Mouse (Mus musculus) ES-Bruce4 (cell line): Measurements from ENCODE around the gene Hbq1b. TPM values are rescaled to one million over a fixed set of nuclear protein-coding genes. Genes with fewer than 3 reads are reported as not detected.
"Not testable (repeated sequence)": the region's sequence is repeated elsewhere in the genome, so short reads cannot be mapped to it uniquely, and the experiment has no call there.

ENCODE experiments used
- H3K27ac ChIP-seq: 2 replicates; pipeline ENCODE4 v1.5.1; 2012; ENCODE audit warnings: low read length, inconsistent platforms; ENCODE audit not compliant: insufficient read depth
- H3K27me3 ChIP-seq: 2 replicates; pipeline ENCODE4 v1.6.1; 2012; ENCODE audit warnings: mild to moderate bottlenecking, low read length, inconsistent platforms; ENCODE audit not compliant: control insufficient read depth, poor library complexity, insufficient read depth, severe bottlenecking
- H3K36me3 ChIP-seq: 2 replicates; pipeline ENCODE4 v1.6.1; 2012; ENCODE audit warnings: inconsistent platforms, mild to moderate bottlenecking, low read length, moderate library complexity; ENCODE audit not compliant: control insufficient read depth, poor library complexity, insufficient read depth, severe bottlenecking
- H3K4me1 ChIP-seq: one replicate; pipeline ENCODE4 v1.8.1; 2011; ENCODE audit warnings: low read length; ENCODE audit not compliant: control insufficient read depth, insufficient read depth
- H3K4me3 ChIP-seq: 2 replicates; pipeline ENCODE4 v1.5.1; 2011; ENCODE audit warnings: low read depth, mild to moderate bottlenecking, low read length
- H3K9ac ChIP-seq: 2 replicates; pipeline ENCODE4 v1.6.1; 2012; ENCODE audit warnings: low read depth, mild to moderate bottlenecking, inconsistent platforms; ENCODE audit not compliant: poor library complexity, severe bottlenecking
- H3K9me3 ChIP-seq: replicated peaks from 2 replicates; pipeline ENCODE4 v1.6.1; 2012; ENCODE audit warnings: mild to moderate bottlenecking, low read length, inconsistent platforms; ENCODE audit not compliant: control insufficient read depth, poor library complexity, insufficient read depth, severe bottlenecking
- CTCF ChIP-seq: IDR thresholded peaks from one replicate; pipeline ENCODE4 v1.8.1; 2011; ENCODE audit warnings: low read depth, low read length
- EP300 ChIP-seq: IDR thresholded peaks from 2 replicates; pipeline ENCODE4 v1.6.1; 2011; ENCODE audit warnings: low read depth, low read length; ENCODE audit not compliant: insufficient read depth
- POLR2A ChIP-seq: IDR thresholded peaks from one replicate; pipeline ENCODE4 v1.8.1; 2011; ENCODE audit warnings: low read length; ENCODE audit not compliant: insufficient read depth
- polyA plus RNA-seq: library from polyadenylated mRNA; stranded (reverse); fragments of >200 nt; gene quantifications from 2 replicates; pipeline ENCODE4 v1.2.4, GENCODE M21; 2011; ENCODE audit warnings: low read depth; ENCODE audit not compliant: missing spikeins, insufficient read depth, insufficient read length

The Hbq1b gene
- polyA plus RNA-seq, 1 experiment, result not detected

DNA sequence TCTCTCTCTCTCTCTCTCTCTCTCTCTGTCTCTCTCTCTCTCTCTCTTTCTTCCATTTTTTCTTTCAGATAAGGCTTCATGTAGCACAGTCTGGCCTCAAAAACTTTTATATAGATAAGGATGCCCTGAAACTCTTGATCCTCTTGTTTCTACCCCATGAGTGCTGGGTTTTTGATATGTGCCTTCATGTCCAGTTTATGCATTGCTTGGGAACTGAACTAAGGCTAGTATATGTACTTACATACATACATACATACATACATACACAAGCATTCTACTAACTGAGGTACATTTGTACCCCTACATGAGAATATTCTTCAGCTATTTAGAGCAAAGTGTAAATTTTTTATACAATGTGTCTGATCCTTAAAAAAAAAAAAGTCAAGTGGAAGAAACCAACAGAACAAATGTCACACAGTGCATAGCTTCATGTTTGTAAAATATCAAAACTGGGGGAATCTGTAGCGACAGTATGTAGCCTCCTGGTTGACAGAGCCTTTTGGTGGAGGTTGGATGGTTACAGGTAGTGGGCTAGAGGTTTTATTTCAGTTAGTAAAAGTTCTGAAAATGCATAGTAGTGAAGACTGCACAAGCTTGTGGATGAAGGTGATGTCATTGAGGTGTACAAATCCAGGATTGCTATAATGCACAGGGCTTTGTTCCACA is 11.2 kb downstream of the Hbq1b start:
- Histone ChIP-seq H3K9ac (no peak overlapping the region), H3K36me3 (no peaks in the 10 kb centered on the region), H3K4me3 (no peak overlapping the region), H3K4me1 (no peaks in the 10 kb centered on the region), H3K27ac (no peak overlapping the region), H3K27me3 (no peaks in the 10 kb centered on the region), H3K9me3 (no peaks in the 10 kb centered on the region)
- no peak for TF ChIP-seq CTCF
- TF ChIP-seq EP300, result no peak
- TF ChIP-seq POLR2A, result no peak

DNA sequence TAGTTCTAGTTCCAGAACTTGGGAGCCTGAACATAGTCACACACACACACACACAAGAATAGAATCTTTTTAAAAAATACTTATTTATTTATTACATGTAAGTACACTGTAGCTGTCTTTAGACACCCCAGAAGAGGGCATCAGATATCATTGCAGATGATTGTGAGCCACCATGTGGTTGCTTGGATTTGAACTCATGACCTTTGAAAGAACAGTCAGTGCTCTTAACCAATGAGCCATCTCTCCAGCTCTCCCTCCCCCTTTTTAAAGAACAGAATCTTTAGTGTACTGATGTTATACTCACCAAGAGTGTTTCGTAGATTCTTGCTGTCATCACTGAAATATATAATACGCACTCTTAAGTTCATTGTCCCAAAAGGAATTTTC is 11.8 kb downstream of the Hbq1b start:
- H3K9ac ChIP-seq, result no peak overlapping the region
- no peaks in the 10 kb centered on the region for H3K4me1 ChIP-seq
- H3K27ac ChIP-seq, result no peak overlapping the region
- TF ChIP-seq CTCF (no peak), EP300 (no peak), POLR2A (no peak)
- H3K4me3 ChIP-seq, result no peak overlapping the region
- H3K9me3 ChIP-seq, result no peaks in the 10 kb centered on the region
- H3K27me3 ChIP-seq, result no peaks in the 10 kb centered on the region
- no peaks in the 10 kb centered on the region for H3K36me3 ChIP-seq

DNA sequence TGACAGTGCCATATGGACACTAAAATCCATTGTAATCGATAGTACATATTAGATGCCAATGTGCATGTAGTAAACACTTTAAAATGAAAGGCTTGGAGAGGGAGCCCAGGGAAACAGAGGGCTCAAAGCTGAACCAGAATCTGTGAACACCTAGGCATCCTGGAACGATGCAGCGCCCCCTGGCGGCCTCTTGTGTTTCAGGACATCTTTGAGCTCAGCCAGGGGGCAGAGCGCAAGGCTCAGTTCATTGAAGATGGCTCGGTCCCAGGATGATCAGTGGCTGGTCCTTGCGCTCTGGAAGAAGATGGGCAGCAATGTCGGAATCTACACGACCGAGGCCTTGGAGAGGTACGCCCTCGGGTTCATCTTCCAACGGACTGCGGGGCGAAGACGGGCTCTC is 13.1 kb downstream of the Hbq1b start, which contains the start of gene Hbq1a:
Hbq1a (plus strand) TSS at position 205 of the 400 bp plus-strand sequence.
- not testable (repeated sequence) for H3K9ac ChIP-seq, H3K36me3 ChIP-seq, H3K27me3 ChIP-seq, H3K4me1 ChIP-seq, H3K27ac ChIP-seq, H3K9me3 ChIP-seq
- TF ChIP-seq CTCF, result peak; percentile 62
- H3K4me3 ChIP-seq, result peak within 1 kb of the TSS; percentile 63

DNA sequence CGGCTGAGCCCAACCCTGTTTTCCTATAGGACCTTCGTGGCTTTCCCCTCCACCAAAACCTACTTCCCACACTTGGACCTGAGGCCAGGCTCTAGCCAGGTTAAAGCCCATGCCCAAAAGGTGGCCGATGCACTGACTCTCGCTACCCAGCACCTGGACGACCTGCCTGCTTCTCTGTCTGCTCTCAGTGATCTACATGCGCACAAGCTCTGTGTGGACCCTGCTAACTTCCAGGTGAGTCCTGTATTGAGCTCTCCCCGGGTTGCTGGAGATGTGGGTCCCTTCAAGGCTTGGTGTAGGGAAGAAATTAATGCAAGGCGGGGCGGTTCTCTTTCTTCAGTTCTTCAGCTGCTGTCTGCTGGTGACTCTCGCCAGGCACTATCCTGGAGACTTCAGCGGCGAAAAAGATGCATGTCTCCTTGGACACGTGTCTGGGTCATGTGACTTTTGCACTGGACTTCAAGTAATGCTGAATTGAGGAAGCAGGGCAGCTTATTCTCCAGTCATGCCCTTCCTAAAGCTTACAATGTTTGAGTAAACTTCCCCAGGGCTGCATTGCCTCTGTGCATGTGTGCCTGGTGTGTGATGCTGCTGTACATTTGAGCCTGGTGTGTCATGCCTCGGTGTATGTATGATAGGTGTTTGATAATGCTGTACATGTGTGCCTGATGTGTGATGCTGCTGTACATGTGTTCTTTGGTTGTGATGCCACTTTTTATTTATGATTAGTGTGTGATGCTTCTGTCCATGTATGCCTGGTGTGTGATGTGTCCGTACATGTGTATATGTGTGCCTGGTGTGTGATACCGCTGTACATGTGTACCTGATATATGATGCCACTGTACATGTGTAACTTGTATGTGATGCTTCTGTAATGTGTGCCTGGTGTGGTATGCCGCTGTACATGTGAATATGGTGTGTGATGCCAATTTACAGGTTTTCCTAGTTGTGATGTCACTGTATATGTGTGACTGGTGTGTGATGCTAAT is 13.8 kb downstream of the Hbq1b start:
- Histone ChIP-seq H3K4me1 (no peaks in the 10 kb centered on the region), H3K4me3 (peak overlapping the region; percentile 63), H3K27ac (no peak overlapping the region), H3K9me3 (no peaks in the 10 kb centered on the region), H3K36me3 (no peaks in the 10 kb centered on the region), H3K27me3 (no peaks in the 10 kb centered on the region), H3K9ac (no peak overlapping the region)
- no peak for TF ChIP-seq CTCF
- no peak for TF ChIP-seq EP300
- no peak for TF ChIP-seq POLR2A

DNA sequence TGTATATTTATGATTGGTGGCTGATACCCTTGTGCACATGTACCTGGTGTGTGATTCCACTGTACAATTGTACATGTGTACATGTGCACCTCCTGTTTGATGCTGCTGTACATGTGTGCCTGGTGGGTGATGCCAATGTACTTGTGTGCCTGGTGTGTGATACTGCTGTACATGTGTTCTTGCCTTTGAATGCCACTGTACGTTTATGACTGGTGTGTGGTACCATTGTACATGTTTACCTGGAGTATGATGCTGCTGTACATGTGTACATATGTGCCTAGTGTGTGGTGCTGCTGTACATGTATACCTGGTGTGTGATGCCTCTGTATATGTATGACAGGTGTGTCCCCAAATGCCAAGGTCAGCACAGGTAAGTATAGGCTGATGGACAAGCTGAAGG is 14.7 kb downstream of the Hbq1b start:
- no peak overlapping the region for H3K9ac ChIP-seq
- no peaks in the 10 kb centered on the region for H3K9me3 ChIP-seq
- TF ChIP-seq CTCF (no peak), POLR2A (no peak), EP300 (no peak)
- H3K36me3 ChIP-seq, result no peaks in the 10 kb centered on the region
- H3K4me3 ChIP-seq, result no peak overlapping the region
- no peak overlapping the region for H3K27ac ChIP-seq
- H3K4me1 ChIP-seq, result no peaks in the 10 kb centered on the region
- no peaks in the 10 kb centered on the region for H3K27me3 ChIP-seq
